Mouse (Mus musculus) induced T-regulatory cell, adult 2 months (primary cell): ENCODE data around the gene Usp21.

ENCODE experiments used
- DNase-seq: peaks from one replicate; pipeline ENCODE4 v3.0.0-alpha.2; 2012; ENCODE audit warnings: low read depth

The Usp21 gene

GRCm38 (mm10) chr1:171265971-171266744 lies 21.6 kb downstream of the Usp21 start:
- no peak for DNase-seq

GRCm38 (mm10) chr1:171263666-171264461 lies 23.9 kb downstream of the Usp21 start:
- no peak for DNase-seq

- no peak for DNase-seq
Observed at GRCm38 (mm10) chr1:171263185-171263611, 24.6 kb downstream of the Usp21 start.

- DNase-seq: no peak
Observed at GRCm38 (mm10) chr1:171262594-171263130, 25.1 kb downstream of the Usp21 start.

GRCm38 (mm10) chr1:171260316-171260715 lies 27.5 kb downstream of the Usp21 start:
- DNase-seq: no peak

- no peak for DNase-seq
Observed at GRCm38 (mm10) chr1:171258921-171259320, 28.9 kb downstream of the Usp21 start.

GRCm38 (mm10) chr1:171257781-171258180 lies 30.0 kb downstream of the Usp21 start:
- no peak for DNase-seq

GRCm38 (mm10) chr1:171256937-171257548 lies 30.7 kb downstream of the Usp21 start:
- DNase-seq: peak; percentile 81

- no peak for DNase-seq
Observed at GRCm38 (mm10) chr1:171256095-171256818, 31.5 kb downstream of the Usp21 start.

- no peak for DNase-seq
Observed at GRCm38 (mm10) chr1:171252415-171252814, 35.4 kb downstream of the Usp21 start.

GRCm38 (mm10) chr1:171251594-171252324 lies 36.0 kb downstream of the Usp21 start:
- no peak for DNase-seq

GRCm38 (mm10) chr1:171250680-171251593 lies 36.9 kb downstream of the Usp21 start, which contains the start of gene Ndufs2:
Ndufs2 (minus strand) TSS chr1:171251388.
- DNase-seq: no peak

GRCm38 (mm10) chr1:171249913-171250600 lies 37.7 kb downstream of the Usp21 start, which contains the start of gene Adamts4:
Adamts4 (plus strand) TSS chr1:171250421.
- no peak for DNase-seq

- DNase-seq: no peak
Observed at GRCm38 (mm10) chr1:171248386-171249226, 39.2 kb downstream of the Usp21 start.

GRCm38 (mm10) chr1:171247916-171248315 lies 39.9 kb downstream of the Usp21 start:
- DNase-seq: no peak

- no peak for DNase-seq
Observed at GRCm38 (mm10) chr1:171247453-171247841, 40.3 kb downstream of the Usp21 start.

GRCm38 (mm10) chr1:171246709-171247452 lies 40.9 kb downstream of the Usp21 start:
- DNase-seq: peak; percentile 98

GRCm38 (mm10) chr1:171245353-171245752 lies 42.4 kb downstream of the Usp21 start:
- no peak for DNase-seq
